In genomic region chr15:3618311-3618710, GRCm38 (mm10) we compare ENCODE assay signal across 16 mouse cellular contexts.
"Had no signal": no experiment of that assay in that cellular context is flagged by ENCODE, and none has a peak within 500 bp of the region (broad histone marks: within the 10 kb centered on the region; RNA-seq: fewer than 3 reads in every experiment).

No protein-coding gene starts in this region.

- DNase-seq: kidney, postnatal 4 days; left cerebral cortex, postnatal 4 days; lung, embryonic 14.5 days; lung, postnatal 10 days; lung, postnatal 4 days; midbrain, embryonic 14.5 days; right cerebral cortex, adult 18-20 months; right cerebral cortex, postnatal 25 days; thymus, postnatal 36 days had no signal

- ATAC-seq: intestine, postnatal 0 days; liver, embryonic 12.5 days had no signal

- H3K9me3 ChIP-seq: limb, embryonic 13.5 days; liver, embryonic 12.5 days; midbrain, embryonic 10.5 days; neural tube, embryonic 15.5 days had no signal

- H3K27me3 ChIP-seq: limb, embryonic 13.5 days; liver, embryonic 12.5 days; neural tube, embryonic 15.5 days had no signal

- H3K4me3 ChIP-seq: layer of hippocampus, adult 2 months; limb, embryonic 13.5 days; liver, embryonic 12.5 days; midbrain, embryonic 10.5 days; myocyte; neural tube, embryonic 15.5 days had no signal

- H3K27ac ChIP-seq: layer of hippocampus, adult 2 months; limb, embryonic 13.5 days; liver, embryonic 12.5 days; midbrain, embryonic 10.5 days; neural tube, embryonic 15.5 days had no signal

- H3K4me1 ChIP-seq: limb, embryonic 13.5 days; liver, embryonic 12.5 days; midbrain, embryonic 10.5 days; neural tube, embryonic 15.5 days had no signal

- H3K4me2 ChIP-seq: limb, embryonic 13.5 days; liver, embryonic 12.5 days; lung, embryonic 14.5 days; neural tube, embryonic 15.5 days had no signal

- H3K36me3 ChIP-seq: limb, embryonic 13.5 days; liver, embryonic 12.5 days; midbrain, embryonic 10.5 days; neural tube, embryonic 15.5 days had no signal

- H3K9ac ChIP-seq: limb, embryonic 13.5 days; liver, embryonic 12.5 days; lung, embryonic 14.5 days; neural tube, embryonic 15.5 days had no signal
